Mouse (Mus musculus) myocyte (in vitro differentiated cells): ENCODE results near the gene Mmab. TPM values are rescaled to one million over a fixed set of nuclear protein-coding genes. Genes with fewer than 3 reads are reported as not detected.

Experiments used
- H3K27me3 ChIP-seq: one replicate; pipeline ENCODE4 v1.6.1; 2011; ENCODE audit not compliant: control insufficient read depth, insufficient read depth, insufficient read length
- H3K36me3 ChIP-seq: one replicate; pipeline ENCODE4 v1.6.1; 2011; ENCODE audit not compliant: control insufficient read depth, insufficient read depth
- H3K4me2 ChIP-seq: one replicate; pipeline ENCODE4 v1.6.1; 2011; ENCODE audit warnings: low read depth, control low read depth
- H3K4me3 ChIP-seq: one replicate; pipeline ENCODE4 v1.5.1; 2011; ENCODE audit warnings: mild to moderate bottlenecking, control low read depth, moderate library complexity
- H3K79me2 ChIP-seq: one replicate; pipeline ENCODE4 v1.6.1; 2011; ENCODE audit not compliant: control insufficient read depth, insufficient read depth
- H3ac ChIP-seq: one replicate; pipeline ENCODE4 v1.6.1; 2011; ENCODE audit not compliant: control insufficient read depth, insufficient read length
- CEBPB ChIP-seq: IDR thresholded peaks from 2 replicates; pipeline ENCODE4 v1.6.1; 2011; ENCODE audit warnings: mild to moderate bottlenecking, moderate library complexity; ENCODE audit not compliant: poor library complexity, insufficient read depth, severe bottlenecking
- E2F4 ChIP-seq: IDR thresholded peaks from one replicate; pipeline ENCODE4 v1.6.1; 2011; ENCODE audit warnings: mild to moderate bottlenecking, control low read depth, moderate library complexity; ENCODE audit not compliant: insufficient read depth
- MAX ChIP-seq: IDR thresholded peaks from one replicate; pipeline ENCODE4 v1.6.1; 2011; ENCODE audit warnings: low read depth, mild to moderate bottlenecking, control low read depth
- MYOD1 ChIP-seq, 3 experiments: IDR thresholded peaks; one replicate each; pipeline ENCODE4 v1.6.1; 2011; ENCODE audit warnings: control low read depth in 2 of 3, low read depth in 2 of 3, mild to moderate bottlenecking in 2 of 3, moderate library complexity in 1 of 3; ENCODE audit not compliant: insufficient read length in 2 of 3, control insufficient read depth in 1 of 3
- MYOG ChIP-seq, 3 experiments: IDR thresholded peaks; one replicate each; pipeline ENCODE4 v1.6.1; 2011; ENCODE audit warnings: control low read depth in 2 of 3, low read depth in 2 of 3, mild to moderate bottlenecking in 2 of 3; ENCODE audit not compliant: insufficient read length in 2 of 3, control insufficient read depth in 1 of 3, insufficient read depth in 1 of 3
- POLR2A ChIP-seq: IDR thresholded peaks from one replicate; pipeline ENCODE4 v1.6.1; 2011; ENCODE audit warnings: low read depth, mild to moderate bottlenecking, control low read depth, moderate library complexity; ENCODE audit not compliant: insufficient read length
- POLR2AphosphoS2 ChIP-seq: IDR thresholded peaks from one replicate; pipeline ENCODE4 v1.6.1; 2011; ENCODE audit warnings: low read depth, control low read depth; ENCODE audit not compliant: insufficient read length
- REST ChIP-seq: IDR thresholded peaks from one replicate; pipeline ENCODE4 v1.6.1; 2011; ENCODE audit warnings: mild to moderate bottlenecking, control low read depth, moderate library complexity; ENCODE audit not compliant: insufficient read depth, insufficient read length
- SRF ChIP-seq: IDR thresholded peaks from one replicate; pipeline ENCODE4 v1.6.1; 2011; ENCODE audit warnings: low read depth; ENCODE audit not compliant: control insufficient read depth, insufficient read length
- TCF12 ChIP-seq: IDR thresholded peaks from one replicate; pipeline ENCODE4 v1.6.1; 2011; ENCODE audit warnings: mild to moderate bottlenecking, control low read depth; ENCODE audit not compliant: poor library complexity, insufficient read depth, severe bottlenecking
- TCF3 ChIP-seq: IDR thresholded peaks from one replicate; pipeline ENCODE4 v1.6.1; 2011; ENCODE audit warnings: low read depth, control low read depth; ENCODE audit not compliant: insufficient read length
- USF1 ChIP-seq: IDR thresholded peaks from one replicate; pipeline ENCODE4 v1.6.1; 2011; ENCODE audit warnings: low read depth, mild to moderate bottlenecking, control low read depth, moderate library complexity
- polyA plus RNA-seq: library from polyadenylated mRNA; unstranded; fragments of >200 nt; fragmentation: generic; extraction: Trizol; gene quantifications from one replicate; pipeline ENCODE4 v1.2.1, GENCODE M21; 2012; ENCODE audit warnings: missing spikeins

Gene Mmab
- polyA plus RNA-seq, 1 experiment, result 19.9 TPM

- Histone ChIP-seq H3K4me3 (no peak overlapping the region), H3ac (no peak overlapping the region), H3K4me2 (no peak overlapping the region), H3K79me2 (no peaks in the 10 kb centered on the region), H3K27me3 (peaks cover 21% of the 10 kb centered on the region), H3K36me3 (no peaks in the 10 kb centered on the region)
- TF ChIP-seq MAX (no peak), TCF3 (no peak), TCF12 (no peak), USF1 (no peak)
Measured at GRCm38 (mm10) chr5:114434359-114434758, 9.5 kb downstream of the Mmab start.

- Histone ChIP-seq H3ac (no peak overlapping the region), H3K4me2 (no peak overlapping the region), H3K4me3 (no peak overlapping the region), H3K27me3 (peaks cover 34% of the 10 kb centered on the region), H3K79me2 (no peaks in the 10 kb centered on the region), H3K36me3 (no peaks in the 10 kb centered on the region)
- TF ChIP-seq REST (no peak), E2F4 (no peak), CEBPB (no peak), MAX (no peak), USF1 (no peak), TCF3 (no peak), MYOG (IDR thresholded peaks at IDR 0.05; ENCODE audit: control insufficient read depth in 1 of 3, insufficient read depth in 1 of 3, insufficient read length in 2 of 3, low read depth in 2 of 3) (no peak), SRF (no peak), POLR2A (no peak), TCF12 (no peak), POLR2AphosphoS2 (no peak), MYOD1 (IDR thresholded peaks at IDR 0.05; ENCODE audit: control insufficient read depth in 1 of 3, insufficient read length in 2 of 3, low read depth in 2 of 3) (no peak)
Measured at GRCm38 (mm10) chr5:114429781-114430180, 14.1 kb downstream of the Mmab start.

GRCm38 (mm10) chr5:114428621-114429020 is 15.2 kb downstream of the Mmab start:
- Histone ChIP-seq H3K27me3 (peaks cover 35% of the 10 kb centered on the region), H3K36me3 (no peaks in the 10 kb centered on the region), H3K79me2 (no peaks in the 10 kb centered on the region), H3K4me3 (no peak overlapping the region), H3K4me2 (no peak overlapping the region), H3ac (no peak overlapping the region)
- TF ChIP-seq TCF12, result no peak
- TF ChIP-seq SRF, result no peak
- no peak for TF ChIP-seq CEBPB
- no peak for TF ChIP-seq POLR2A
- TF ChIP-seq MYOD1 (IDR thresholded peaks at IDR 0.05; ENCODE audit: control insufficient read depth in 1 of 3, insufficient read length in 2 of 3, low read depth in 2 of 3), result no peak
- no peak for TF ChIP-seq MYOG (IDR thresholded peaks at IDR 0.05; ENCODE audit: control insufficient read depth in 1 of 3, insufficient read depth in 1 of 3, insufficient read length in 2 of 3, low read depth in 2 of 3)
- TF ChIP-seq USF1, result no peak
- no peak for TF ChIP-seq TCF3
- no peak for TF ChIP-seq REST
- TF ChIP-seq MAX, result no peak
- TF ChIP-seq E2F4, result no peak

- Histone ChIP-seq H3K4me3 (no peak overlapping the region), H3K4me2 (no peak overlapping the region), H3K36me3 (no peaks in the 10 kb centered on the region), H3K27me3 (peaks cover 34% of the 10 kb centered on the region), H3K79me2 (no peaks in the 10 kb centered on the region), H3ac (no peak overlapping the region)
- TF ChIP-seq TCF3 (no peak), TCF12 (no peak), SRF (no peak), USF1 (no peak), MYOG (IDR thresholded peaks at IDR 0.05; ENCODE audit: control insufficient read depth in 1 of 3, insufficient read depth in 1 of 3, insufficient read length in 2 of 3, low read depth in 2 of 3) (no peak), E2F4 (no peak), REST (no peak), MAX (no peak), CEBPB (no peak), POLR2A (no peak), MYOD1 (IDR thresholded peaks at IDR 0.05; ENCODE audit: control insufficient read depth in 1 of 3, insufficient read length in 2 of 3, low read depth in 2 of 3) (no peak), POLR2AphosphoS2 (no peak)
Measured at GRCm38 (mm10) chr5:114426732-114427131, 17.1 kb downstream of the Mmab start.

- Histone ChIP-seq H3K79me2 (no peaks in the 10 kb centered on the region), H3K4me2 (no peak overlapping the region), H3K36me3 (peaks cover 4% of the 10 kb centered on the region), H3K4me3 (no peak overlapping the region), H3ac (no peak overlapping the region), H3K27me3 (peaks cover 14% of the 10 kb centered on the region)
- no peak for TF ChIP-seq TCF12
- no peak for TF ChIP-seq USF1
- no peak for TF ChIP-seq POLR2AphosphoS2
- no peak for TF ChIP-seq POLR2A
- TF ChIP-seq MYOD1 (IDR thresholded peaks at IDR 0.05; ENCODE audit: control insufficient read depth in 1 of 3, insufficient read length in 2 of 3, low read depth in 2 of 3), result no peak
- no peak for TF ChIP-seq MYOG (IDR thresholded peaks at IDR 0.05; ENCODE audit: control insufficient read depth in 1 of 3, insufficient read depth in 1 of 3, insufficient read length in 2 of 3, low read depth in 2 of 3)
- TF ChIP-seq MAX, result no peak
- no peak for TF ChIP-seq SRF
- no peak for TF ChIP-seq TCF3
- TF ChIP-seq CEBPB, result no peak
- TF ChIP-seq E2F4, result no peak
Measured at GRCm38 (mm10) chr5:114423961-114424360, 19.9 kb downstream of the Mmab start.
